Mouse (Mus musculus): ENCODE measurements around the gene Dhrs2.

Dhrs2 gene

GRCm38 (mm10) chr14:55253580-55253979 is 31.8 kb downstream of the Dhrs2 start:
- DNase-seq: no peak

- DNase-seq: no peak
These were observed 33.6 kb downstream of the Dhrs2 start for GRCm38 (mm10) chr14:55255443-55255842.

GRCm38 (mm10) chr14:55271158-55271557 is 49.4 kb downstream of the Dhrs2 start:
- DNase-seq: peak; percentile 43

GRCm38 (mm10) chr14:55273023-55273422 is 51.2 kb downstream of the Dhrs2 start:
- DNase-seq: no peak

GRCm38 (mm10) chr14:55274810-55275209 is 53.0 kb downstream of the Dhrs2 start:
- DNase-seq: no peak

GRCm38 (mm10) chr14:55279322-55280069 is 57.7 kb downstream of the Dhrs2 start:
- no peak for DNase-seq

Data from cerebellum, adult 9-10 months (tissue).